Mouse (Mus musculus) central nervous system, embryonic 14 days (tissue): Measurements from ENCODE around the gene Ms4a13. TPM values are rescaled to one million over a fixed set of nuclear protein-coding genes. Genes with fewer than 3 reads are reported as not detected.

Experiments
- polyA plus RNA-seq: library from polyadenylated mRNA; depleted of rRNA; stranded (reverse); fragments of >200 nt; gene quantifications from 2 replicates; pipeline ENCODE4 v1.2.3, GENCODE M21; 2012; rRNA removed

Ms4a13 gene
- not detected in 2 replicates for polyA plus RNA-seq

GRCm38 (mm10) chr19:11196546-11196945 is at the start of gene Ms4a13:
Ms4a13 (minus strand) TSS chr19:11196737.

GRCm38 (mm10) chr19:11232348-11232747 is 35.8 kb upstream of the Ms4a13 start, which contains the start of gene Ms4a12:
Ms4a12 (minus strand) TSS chr19:11232448.

GRCm38 (mm10) chr19:11165172-11165571 is 31.4 kb downstream of the Ms4a13 start, which contains the start of gene 1700025F22Rik:
1700025F22Rik (minus strand) TSS chr19:11165320.

GRCm38 (mm10) chr19:11130776-11131175 is 65.8 kb downstream of the Ms4a13 start, which contains the start of gene 1700017D01Rik:
1700017D01Rik (minus strand) TSS chr19:11130876.

Other genes with a start within 250 kb of the Ms4a13 start
- 5.2 and 6.1 TPM in 2 replicates for gene Ccdc86, start 247.5 kb downstream of the Ms4a13 start, polyA plus RNA-seq
- gene Ms4a10, start 222.1 kb downstream of the Ms4a13 start, polyA plus RNA-seq = 0.08 TPM in 1 of 2 replicates, not detected in the other
- gene Ms4a15, start 203.5 kb downstream of the Ms4a13 start, polyA plus RNA-seq = not detected in 2 replicates
- not detected in 2 replicates for gene Ms4a18, start 178.7 kb downstream of the Ms4a13 start, polyA plus RNA-seq
- not detected in 2 replicates for gene Ms4a8a, start 115.6 kb downstream of the Ms4a13 start, polyA plus RNA-seq
- not detected in 2 replicates for gene 1700017D01Rik, start 65.9 kb downstream of the Ms4a13 start, polyA plus RNA-seq
- gene 1700025F22Rik, start 31.4 kb downstream of the Ms4a13 start, polyA plus RNA-seq = not detected in 2 replicates
- gene Ms4a12, start 35.7 kb upstream of the Ms4a13 start, polyA plus RNA-seq = not detected in 2 replicates
- not detected in 2 replicates for gene Ms4a1, start 69.5 kb upstream of the Ms4a13 start, polyA plus RNA-seq
- not detected in 2 replicates for gene Ms4a5, start 87.1 kb upstream of the Ms4a13 start, polyA plus RNA-seq
- 0.16 TPM in 2 replicates for gene Ms4a14, start 117.7 kb upstream of the Ms4a13 start, polyA plus RNA-seq
- 1.6 and 2.2 TPM in 2 replicates for gene Ms4a7, start 139.4 kb upstream of the Ms4a13 start, polyA plus RNA-seq
- gene Ms4a4a, start 178.8 kb upstream of the Ms4a13 start, polyA plus RNA-seq = 0.41 TPM in 2 replicates
- gene Ms4a4c, start 208.0 kb upstream of the Ms4a13 start, polyA plus RNA-seq = 0.47 and 0.85 TPM in 2 replicates
- 0.14 TPM in 2 replicates for gene Ms4a4b, start 246.8 kb upstream of the Ms4a13 start, polyA plus RNA-seq